Mouse (Mus musculus) kidney, embryonic 16.5 days (tissue): ENCODE results near the gene Pdhx. TPM values are rescaled to one million over a fixed set of nuclear protein-coding genes. Genes with fewer than 3 reads are reported as not detected.

ENCODE experiments used
- ATAC-seq: fragments of 200-750 bp; cut with Nextera tagmentation; 2 replicates; pipeline ENCODE4 v1.8.0; 2017; ENCODE audit warnings: moderate TSS enrichment; ENCODE audit not compliant: low FRiP score, low TSS enrichment
- H3K27ac ChIP-seq: fragments of 300-500 bp; sonication (generic); 2 replicates; pipeline ENCODE4 v1.5.1; 2014; ENCODE audit warnings: low read length
- H3K27me3 ChIP-seq: fragments of 300-500 bp; sonication (generic); 2 replicates; pipeline ENCODE4 v1.6.1; 2014; ENCODE audit warnings: low read length, control low read depth, mixed read lengths; ENCODE audit not compliant: insufficient read depth
- H3K36me3 ChIP-seq: fragments of 300-500 bp; sonication (generic); 2 replicates; pipeline ENCODE4 v1.6.1; 2014; ENCODE audit warnings: low read length, control low read depth, mixed read lengths; ENCODE audit not compliant: insufficient read depth
- H3K4me1 ChIP-seq: fragments of 300-500 bp; sonication (generic); 2 replicates; pipeline ENCODE4 v1.6.1; 2014; ENCODE audit warnings: low read length, control low read depth, mixed read lengths; ENCODE audit not compliant: insufficient read depth
- H3K4me2 ChIP-seq: fragments of 300-500 bp; sonication (generic); replicated peaks from 2 replicates; pipeline ENCODE4 v1.6.1; 2014; ENCODE audit warnings: low read depth, low read length
- H3K4me3 ChIP-seq: fragments of 300-500 bp; sonication (generic); 2 replicates; pipeline ENCODE4 v1.5.1; 2014; ENCODE audit warnings: mild to moderate bottlenecking, low read length
- H3K9ac ChIP-seq: fragments of 300-500 bp; sonication (generic); replicated peaks from 2 replicates; pipeline ENCODE4 v1.6.1; 2014; ENCODE audit warnings: low read length
- H3K9me3 ChIP-seq: fragments of 300-500 bp; sonication (generic); 2 replicates; pipeline ENCODE4 v1.6.1; 2016; ENCODE audit warnings: low read length, control low read depth
- WGBS: fragments of 180-500 bp; shearing (Covaris S2); extraction: QIAGEN DNeasy Blood & Tissue Kit; methylation state at CpG from one replicate; pipeline ENCODE4 v1.1.7; 2014; 5-methylcytosine and 5-hydroxymethylcytosine counted together
- polyA plus RNA-seq: library from polyadenylated mRNA; unstranded; fragments of >200 nt; fragmentation: Nextera tagmentation; extraction: Ambion mirVana; gene quantifications from 2 replicates; pipeline ENCODE4 v1.2.1, GENCODE M21; 2015

The Pdhx gene
- polyA plus RNA-seq, 1 experiment from 2014 or later: 46.7 TPM

DNA sequence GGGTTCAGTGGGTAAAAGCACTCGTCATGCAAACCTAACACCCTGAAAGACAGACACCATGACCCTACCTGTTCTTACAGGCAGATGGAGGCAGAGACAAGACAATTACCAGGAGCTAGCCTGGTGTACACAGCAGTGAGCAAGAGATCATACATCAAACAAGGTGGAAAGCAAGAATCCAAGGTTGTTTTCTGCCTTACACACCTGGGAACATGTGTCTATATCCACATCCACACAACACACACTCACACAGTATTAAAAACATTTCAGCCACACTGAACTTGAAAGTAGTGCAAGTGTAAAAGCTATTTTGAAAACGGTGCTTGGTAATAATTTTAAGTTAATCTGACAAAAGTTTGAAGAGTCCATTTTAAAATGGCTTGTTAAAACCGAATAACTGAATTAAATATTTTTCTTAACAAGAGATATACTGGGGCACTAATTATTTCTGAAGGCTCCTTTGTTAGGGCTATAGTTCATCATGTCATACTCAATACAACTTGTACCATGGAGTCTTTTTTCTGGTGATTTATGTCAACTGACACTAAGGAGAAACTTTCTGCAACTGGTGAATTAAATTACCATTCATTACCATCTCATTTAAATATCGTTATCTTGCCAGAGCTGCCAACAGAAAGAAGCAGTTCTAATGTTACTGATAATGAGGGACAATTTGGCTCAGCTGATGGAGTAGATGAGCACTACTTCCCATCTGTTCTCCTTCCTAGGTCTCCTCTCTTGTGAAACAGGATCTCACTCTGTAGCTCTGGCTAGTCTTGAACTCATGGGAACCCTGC, 52.9 kb downstream of the Pdhx start:
- Histone ChIP-seq H3K27ac (no peak overlapping the region), H3K4me3 (no peak overlapping the region), H3K9me3 (no peaks in the 10 kb centered on the region), H3K36me3 (0 out of 2 replicates have a peak, but pooled peaks cover 10% of the 10 kb centered on the region), H3K9ac (no peak overlapping the region), H3K4me1 (peaks cover 7% of the 10 kb centered on the region; the same call in 1 of the 2 replicates), H3K27me3 (no peaks in the 10 kb centered on the region), H3K4me2 (no peak overlapping the region)
- ATAC-seq: no peak
- 81% methylated on average over 4 of the region's 4 CpGs for WGBS

GRCm38 (mm10) chr2:103018817-103019494, 54.4 kb downstream of the Pdhx start:
- no peak overlapping the region for H3K4me2 ChIP-seq
- no peak overlapping the region for H3K27ac ChIP-seq
- ATAC-seq: no peak
- H3K9me3 ChIP-seq: no peaks in the 10 kb centered on the region
- no peak overlapping the region for H3K9ac ChIP-seq
- H3K27me3 ChIP-seq: no peaks in the 10 kb centered on the region
- peaks cover 7% of the 10 kb centered on the region; the same call in 1 of the 2 replicates for H3K4me1 ChIP-seq
- H3K36me3 ChIP-seq: 0 out of 2 replicates have a peak, but pooled peaks cover 8% of the 10 kb centered on the region
- 68% methylated on average over 9 of the region's 9 CpGs for WGBS
- H3K4me3 ChIP-seq: no peak overlapping the region

GRCm38 (mm10) chr2:103017391-103017824, 55.9 kb downstream of the Pdhx start:
- H3K27ac ChIP-seq: no peak overlapping the region
- H3K4me2 ChIP-seq: no peak overlapping the region
- H3K36me3 ChIP-seq: 0 out of 2 replicates have a peak, but pooled peaks cover 4% of the 10 kb centered on the region
- H3K4me1 ChIP-seq: peaks cover 7% of the 10 kb centered on the region; the same call in 1 of the 2 replicates
- no peak overlapping the region for H3K4me3 ChIP-seq
- H3K27me3 ChIP-seq: no peaks in the 10 kb centered on the region
- no peak for ATAC-seq
- H3K9ac ChIP-seq: no peak overlapping the region
- no peaks in the 10 kb centered on the region for H3K9me3 ChIP-seq
- WGBS: 47% methylated on average over 2 of the region's 2 CpGs

- Histone ChIP-seq H3K4me1 (peaks cover 7% of the 10 kb centered on the region; the same call in 1 of the 2 replicates), H3K4me2 (no peak overlapping the region), H3K9ac (no peak overlapping the region), H3K9me3 (no peaks in the 10 kb centered on the region), H3K4me3 (no peak overlapping the region), H3K36me3 (no peaks in the 10 kb centered on the region), H3K27me3 (no peaks in the 10 kb centered on the region), H3K27ac (no peak overlapping the region)
- no peak for ATAC-seq
Measured at GRCm38 (mm10) chr2:103016089-103016488, 57.2 kb downstream of the Pdhx start.

GRCm38 (mm10) chr2:103012782-103013575, 60.3 kb downstream of the Pdhx start:
- H3K27me3 ChIP-seq: no peaks in the 10 kb centered on the region
- no peaks in the 10 kb centered on the region for H3K9me3 ChIP-seq
- peaks cover 7% of the 10 kb centered on the region; the same call in 1 of the 2 replicates for H3K4me1 ChIP-seq
- no peak overlapping the region for H3K4me3 ChIP-seq
- no peaks in the 10 kb centered on the region for H3K36me3 ChIP-seq
- H3K4me2 ChIP-seq: no peak overlapping the region
- WGBS: 82% methylated on average over 4 of the region's 4 CpGs
- no peak overlapping the region for H3K27ac ChIP-seq
- H3K9ac ChIP-seq: no peak overlapping the region
- no peak for ATAC-seq

DNA sequence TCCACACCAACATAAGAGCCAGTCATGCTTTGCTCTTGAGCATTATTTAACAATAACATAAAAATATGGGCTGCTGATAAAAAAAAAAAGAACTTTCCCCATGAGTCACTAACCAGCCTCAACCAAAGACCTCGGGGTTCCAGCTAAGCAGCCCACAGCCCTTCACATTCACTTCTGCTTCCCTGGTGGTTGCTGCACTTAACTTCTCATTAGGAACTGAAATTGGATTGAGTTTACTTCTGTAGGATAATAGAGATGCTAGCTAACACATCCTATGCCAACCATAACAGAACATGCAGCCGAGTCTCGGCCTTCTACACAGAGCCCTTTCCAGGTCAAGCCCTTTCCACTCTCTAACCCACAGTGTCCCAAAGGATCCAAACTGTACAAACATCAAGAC, 65.1 kb downstream of the Pdhx start:
- no peaks in the 10 kb centered on the region for H3K4me1 ChIP-seq
- no peak overlapping the region for H3K4me2 ChIP-seq
- no peaks in the 10 kb centered on the region for H3K9me3 ChIP-seq
- no peak for ATAC-seq
- no peak overlapping the region for H3K9ac ChIP-seq
- WGBS: 79% methylated on average over 3 of the region's 3 CpGs
- no peaks in the 10 kb centered on the region for H3K36me3 ChIP-seq
- no peak overlapping the region for H3K27ac ChIP-seq
- H3K27me3 ChIP-seq: no peaks in the 10 kb centered on the region
- no peak overlapping the region for H3K4me3 ChIP-seq

DNA sequence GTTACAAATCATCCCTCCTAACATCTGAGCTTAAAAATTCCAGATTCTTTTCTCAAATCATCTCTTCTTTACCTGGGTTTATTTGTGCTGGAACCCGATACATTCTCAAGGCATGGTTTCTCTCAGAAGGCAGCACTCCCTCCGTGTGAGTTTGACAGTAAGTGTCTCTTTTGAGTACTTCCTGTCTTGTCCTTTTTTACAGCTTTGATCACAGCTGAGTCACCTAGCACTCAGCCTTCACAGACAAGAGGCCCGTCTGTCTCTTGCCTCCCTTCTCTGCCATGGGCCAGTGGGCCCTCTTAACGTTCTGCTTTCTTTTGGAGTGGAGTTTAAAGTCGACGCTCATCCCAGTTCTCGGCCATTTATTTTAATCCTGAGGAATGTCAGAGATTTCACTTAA, 68.7 kb downstream of the Pdhx start:
- ATAC-seq: peak; percentile 54; the same call in 1 of the 2 replicates
- no peak overlapping the region for H3K27ac ChIP-seq
- H3K4me2 ChIP-seq: no peak overlapping the region
- no peaks in the 10 kb centered on the region for H3K27me3 ChIP-seq
- no peak overlapping the region for H3K9ac ChIP-seq
- H3K36me3 ChIP-seq: no peaks in the 10 kb centered on the region
- H3K9me3 ChIP-seq: no peaks in the 10 kb centered on the region
- 27% methylated on average over 7 of the region's 7 CpGs for WGBS
- H3K4me3 ChIP-seq: no peak overlapping the region
- H3K4me1 ChIP-seq: no peaks in the 10 kb centered on the region

DNA sequence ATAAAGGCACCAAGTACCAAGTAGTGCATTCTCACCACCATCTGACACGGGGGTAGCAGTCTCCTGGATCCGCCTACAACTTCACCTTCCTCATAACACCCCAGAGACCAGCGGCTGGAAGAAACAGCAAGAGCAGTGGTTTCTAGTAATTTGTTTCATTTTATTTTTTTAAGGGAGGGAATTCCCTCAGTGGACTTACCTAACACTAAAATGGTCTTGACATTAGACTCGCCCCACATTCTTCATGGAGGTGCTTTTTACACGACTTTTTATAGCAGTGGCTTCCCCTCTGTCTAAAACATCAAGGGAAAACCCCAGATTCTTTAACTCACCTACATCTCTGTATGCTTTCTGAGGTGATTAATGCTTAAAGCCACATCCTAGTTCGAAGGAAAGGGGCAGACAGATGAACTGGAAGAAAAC, 74.1 kb downstream of the Pdhx start:
- Histone ChIP-seq H3K27ac (no peak overlapping the region), H3K4me2 (no peak overlapping the region), H3K4me1 (no peaks in the 10 kb centered on the region), H3K9me3 (no peaks in the 10 kb centered on the region), H3K27me3 (no peaks in the 10 kb centered on the region), H3K36me3 (no peaks in the 10 kb centered on the region), H3K4me3 (no peak overlapping the region), H3K9ac (no peak overlapping the region)
- WGBS: 24% methylated on average over 6 of the region's 6 CpGs
- ATAC-seq: no peak

DNA sequence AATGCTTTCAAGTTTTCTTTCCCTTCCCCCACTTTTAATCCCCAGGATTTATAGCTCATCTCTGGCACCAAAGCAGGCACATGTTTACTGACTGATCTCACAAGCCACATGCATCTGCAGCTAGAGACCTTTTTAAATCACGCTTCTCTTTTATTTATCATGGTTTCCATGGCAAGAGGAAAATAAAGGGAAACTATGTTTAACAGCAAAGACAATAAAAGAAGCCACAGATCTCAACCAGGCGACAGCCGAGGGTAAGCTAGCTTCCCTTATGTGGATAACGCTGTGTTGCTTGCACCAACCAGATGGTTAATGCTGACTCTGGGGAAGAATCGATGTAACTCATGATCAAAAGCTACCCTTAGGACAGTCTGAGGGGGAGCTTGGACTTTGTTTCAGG, 75.0 kb downstream of the Pdhx start:
- WGBS: 38% methylated on average over 5 of the region's 5 CpGs
- no peaks in the 10 kb centered on the region for H3K4me1 ChIP-seq
- no peaks in the 10 kb centered on the region for H3K9me3 ChIP-seq
- H3K4me3 ChIP-seq: no peak overlapping the region
- no peak for ATAC-seq
- no peaks in the 10 kb centered on the region for H3K27me3 ChIP-seq
- no peak overlapping the region for H3K9ac ChIP-seq
- H3K36me3 ChIP-seq: no peaks in the 10 kb centered on the region
- no peak overlapping the region for H3K27ac ChIP-seq
- H3K4me2 ChIP-seq: no peak overlapping the region
